Mouse (Mus musculus) layer of hippocampus, postnatal 25 days (tissue): Measurements from ENCODE around the gene Pigh. TPM values are rescaled to one million over a fixed set of nuclear protein-coding genes. Genes with fewer than 3 reads are reported as not detected.

Experiments
- DNase-seq, 2 experiments: peaks; one replicate each; pipeline ENCODE4 v3.0.0; 2022; ENCODE audit warnings: mixed read lengths in 2 of 2, low spot score in 1 of 2; ENCODE audit errors: extremely low spot score in 1 of 2
- total RNA-seq, 2 experiments: library from RNA; stranded (reverse); gene quantifications; 2 replicates each; pipeline ENCODE4 v1.2.3; 2021

Pigh gene
- total RNA-seq, 2 experiments from 2014 or later, result 10.1 to 10.9 TPM

GRCm38 (mm10) chr12:79068306-79068705, 21.1 kb downstream of the Pigh start:
- DNase-seq, result no peak

- no peak for DNase-seq
Measured at GRCm38 (mm10) chr12:79067526-79067925, 21.9 kb downstream of the Pigh start.

- DNase-seq, result no peak
Measured at GRCm38 (mm10) chr12:79066431-79066830, 23.0 kb downstream of the Pigh start.

GRCm38 (mm10) chr12:79064451-79064850, 25.0 kb downstream of the Pigh start:
- no peak for DNase-seq

GRCm38 (mm10) chr12:79060766-79061652, 28.4 kb downstream of the Pigh start:
- no peak for DNase-seq

GRCm38 (mm10) chr12:79060134-79060533, 29.3 kb downstream of the Pigh start:
- no peak for DNase-seq

GRCm38 (mm10) chr12:79059573-79059972, 29.9 kb downstream of the Pigh start:
- DNase-seq, result no peak

- no peak for DNase-seq
Measured at GRCm38 (mm10) chr12:79055276-79055675, 34.2 kb downstream of the Pigh start.

DNA sequence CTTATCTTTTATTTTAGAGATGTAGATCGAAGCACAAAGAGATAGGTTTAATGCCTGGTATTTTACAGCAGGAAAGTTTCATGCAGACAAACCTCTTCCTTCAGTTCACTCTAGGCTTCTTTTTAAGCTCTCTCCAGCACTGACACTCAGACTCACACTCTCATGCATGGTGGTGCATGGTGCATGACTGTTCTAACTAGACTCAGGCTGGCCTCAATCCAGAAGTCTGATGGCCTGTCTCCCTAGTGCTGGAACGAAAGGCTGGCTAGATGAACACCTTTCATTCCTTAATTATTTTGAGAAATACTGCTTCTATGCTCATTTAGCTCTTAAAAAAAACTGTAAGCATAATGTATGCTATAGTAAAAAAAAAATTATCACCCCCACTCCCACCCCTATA, 37.4 kb downstream of the Pigh start:
- no peak for DNase-seq

- DNase-seq, result no peak
Measured at GRCm38 (mm10) chr12:79050545-79051212, 38.8 kb downstream of the Pigh start.

- DNase-seq, result no peak
Measured at GRCm38 (mm10) chr12:79049807-79050206, 39.6 kb downstream of the Pigh start.

DNA sequence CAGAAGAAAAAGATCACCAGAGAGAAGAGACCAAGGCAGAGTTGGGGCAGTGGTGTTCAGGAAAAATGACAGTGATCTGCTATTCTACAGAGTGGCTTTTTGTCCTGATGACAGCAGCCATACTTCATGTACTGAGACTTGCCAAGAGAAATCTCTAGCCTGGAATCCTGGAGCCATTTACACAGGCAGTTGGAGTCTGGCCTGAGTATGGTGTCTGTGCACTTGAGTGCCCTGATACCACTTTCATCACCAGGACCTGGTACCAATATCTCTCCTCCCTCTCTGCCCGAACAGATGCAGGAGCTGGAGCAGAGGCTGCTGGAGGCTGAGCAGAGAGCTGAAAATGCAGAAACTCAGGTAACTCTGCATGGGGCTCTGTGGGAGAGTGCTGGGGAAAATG, 40.6 kb downstream of the Pigh start:
- DNase-seq, result no peak

- no peak for DNase-seq
Measured at GRCm38 (mm10) chr12:79047203-79047602, 42.2 kb downstream of the Pigh start.

GRCm38 (mm10) chr12:79046171-79046570, 43.3 kb downstream of the Pigh start:
- DNase-seq, result no peak

DNA sequence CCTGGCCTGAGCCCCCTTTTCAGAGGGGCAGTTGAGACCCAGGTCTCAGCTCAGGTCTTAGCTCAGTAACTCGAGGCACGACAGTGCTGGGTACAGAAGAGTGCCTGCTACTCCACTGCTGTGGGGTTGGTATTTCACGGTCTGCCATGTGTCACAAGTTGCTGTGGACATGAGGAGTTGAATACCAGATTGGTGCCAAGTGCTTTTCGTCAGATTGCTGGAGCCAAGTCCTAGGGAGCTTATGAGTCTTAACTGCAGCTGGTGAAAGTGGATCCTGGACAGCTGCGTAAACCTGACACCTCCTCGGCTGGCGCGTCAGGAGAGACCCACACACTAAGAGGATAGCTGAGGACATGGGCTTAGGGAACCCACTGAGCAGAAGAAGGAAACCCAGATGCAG, 44.8 kb downstream of the Pigh start:
- no peak for DNase-seq

- DNase-seq, result no peak
Measured at GRCm38 (mm10) chr12:79041436-79041835, 48.0 kb downstream of the Pigh start.

DNA sequence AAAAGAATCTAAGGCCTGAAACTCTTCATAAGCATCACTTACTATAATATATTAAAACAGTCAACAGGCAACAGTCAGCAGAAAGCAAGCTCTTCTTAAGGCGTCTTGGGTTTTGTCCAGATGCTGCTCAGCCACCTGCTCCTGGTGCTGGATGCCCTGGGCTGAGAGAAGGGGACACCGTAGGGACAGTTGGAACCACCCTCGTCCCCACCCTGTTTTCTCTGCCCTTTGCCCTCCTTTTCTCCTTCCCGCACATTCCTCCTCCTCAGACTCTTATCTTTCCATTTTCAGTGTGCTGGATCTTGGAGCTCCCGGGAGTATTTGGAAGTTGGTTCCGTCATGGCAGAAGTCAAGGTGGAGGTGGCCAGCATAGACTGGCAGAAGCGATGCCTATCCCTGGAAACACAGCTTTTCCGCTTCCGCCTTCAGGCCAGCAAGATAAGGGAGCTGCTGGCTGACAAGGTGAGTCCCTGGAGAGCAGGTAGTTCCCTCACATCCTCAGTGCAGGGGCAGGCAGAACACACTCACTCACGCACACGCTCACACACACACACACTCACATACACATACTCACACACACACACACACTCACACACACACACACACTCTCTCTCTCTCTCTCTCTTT, 49.1 kb downstream of the Pigh start:
- DNase-seq, result no peak

DNA sequence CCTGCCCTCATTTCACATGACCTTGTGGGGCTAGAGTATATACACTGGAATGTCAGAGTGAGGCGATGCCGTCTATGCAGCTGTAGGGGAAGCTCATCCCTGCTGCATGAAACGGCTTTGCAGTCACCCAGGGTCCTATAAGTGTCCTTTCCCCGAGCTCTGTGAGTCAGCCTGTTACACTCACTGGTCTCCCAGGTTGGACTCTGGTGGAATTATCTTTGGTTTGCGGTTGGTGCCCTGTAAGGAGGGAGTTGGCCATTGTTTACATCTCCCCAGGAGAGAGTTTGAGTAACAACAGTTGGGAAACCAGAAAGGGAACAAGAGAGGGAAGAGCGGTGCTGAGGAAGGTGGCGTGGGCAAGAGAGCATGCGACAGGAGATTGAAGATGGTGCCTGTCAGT, 49.7 kb downstream of the Pigh start:
- DNase-seq, result no peak

DNA sequence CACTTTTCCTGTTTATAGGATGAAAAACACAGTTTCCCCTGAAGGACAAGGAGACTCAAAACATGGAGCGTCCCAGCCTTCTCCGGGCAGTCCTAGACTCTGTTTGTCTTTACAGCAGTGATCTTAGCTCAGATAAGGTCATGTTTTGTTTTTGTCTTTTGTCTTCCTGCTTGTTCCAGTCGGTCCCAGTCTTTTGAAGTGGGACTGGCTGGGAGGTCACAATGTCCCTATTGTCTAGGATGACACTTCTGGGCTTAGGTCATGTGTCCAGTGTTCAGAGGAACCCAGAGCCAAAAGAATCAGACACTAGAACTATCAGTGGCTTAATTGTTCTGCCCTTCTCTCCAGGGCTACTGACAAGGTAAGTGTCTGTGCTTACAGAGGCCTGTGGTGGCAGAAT, 54.1 kb downstream of the Pigh start:
- no peak for DNase-seq

DNA sequence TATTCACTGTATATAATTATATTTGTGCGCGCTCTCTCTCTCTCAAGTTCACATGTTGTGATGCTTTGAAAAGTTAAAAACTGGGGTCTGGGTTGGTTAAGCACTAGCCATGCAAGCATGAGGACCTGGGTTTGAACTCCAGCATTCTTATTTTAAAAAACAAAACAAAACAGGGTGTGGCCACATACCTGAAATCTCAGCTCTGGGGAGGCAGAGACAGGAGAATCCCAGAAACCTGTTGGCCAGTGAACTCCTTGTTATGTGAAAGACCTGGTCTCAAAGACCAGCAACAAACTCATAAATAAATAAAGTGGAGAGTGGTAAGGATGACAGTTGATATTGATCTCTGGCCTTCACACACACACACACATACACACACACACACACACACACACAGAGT, 55.1 kb downstream of the Pigh start:
- no peak for DNase-seq
